Mouse (Mus musculus): ENCODE results near the gene Cped1.

DNA sequence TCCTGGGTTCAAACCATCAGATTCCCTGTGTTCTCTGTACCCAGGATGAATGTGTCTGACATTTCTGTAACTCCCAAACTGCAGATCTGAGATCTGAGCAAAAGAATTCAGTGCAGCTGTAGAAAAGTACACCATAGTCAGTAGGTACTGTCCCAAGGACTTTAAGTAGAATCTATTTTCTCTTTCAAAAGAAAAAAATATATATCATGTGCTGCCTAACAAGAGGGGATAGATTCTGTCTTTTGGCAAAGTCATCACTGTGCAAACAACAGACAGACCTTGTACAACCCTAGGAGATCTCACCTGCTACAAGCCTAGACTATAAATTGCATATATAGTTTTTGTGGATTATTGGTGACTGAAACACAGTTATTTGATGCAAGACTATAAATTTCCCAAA, 283.0 kb downstream of the Cped1 start:
- no peak for TF ChIP-seq CTCF (IDR thresholded peaks at IDR 0.05; ENCODE audit: control insufficient read depth, insufficient read depth, insufficient replicate concordance, low read depth, low read length)
- no peak for TF ChIP-seq POLR2A (IDR thresholded peaks at IDR 0.05; ENCODE audit: control insufficient read depth, low read depth, low read length)
